Mouse (Mus musculus): Measurements from ENCODE around the gene Ank3.

DNA sequence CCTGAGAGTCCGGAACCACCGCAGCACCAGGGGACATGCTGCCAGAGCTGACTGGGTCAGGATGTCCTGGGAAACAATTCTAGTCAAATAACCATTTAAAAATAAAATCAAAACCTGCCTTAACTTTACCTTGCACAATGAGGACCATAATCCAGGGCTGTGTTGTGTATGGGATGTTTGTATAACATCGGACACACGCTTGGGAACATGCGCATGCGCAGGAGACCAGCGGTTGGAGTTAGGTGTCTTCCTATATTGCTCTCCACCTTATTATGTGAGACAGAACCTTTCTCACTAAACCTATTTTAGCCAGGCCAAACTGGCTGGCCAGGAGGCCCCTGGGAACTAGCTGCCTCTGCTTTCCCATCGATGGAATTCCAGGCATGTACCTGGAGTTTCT is 13.4 kb upstream of the Ank3 start:
- TF ChIP-seq CTCF (conservative IDR thresholded peaks at IDR 0.05; ENCODE audit: insufficient read depth, insufficient read length, low read depth, low read length) (no peak), POLR2A (IDR thresholded peaks at IDR 0.05; ENCODE audit: low read depth, low read length) (no peak)
